Mouse (Mus musculus) lung, postnatal 14 days (tissue): Measurements from ENCODE around the gene Ampd3.

Experiments
- DNase-seq: peaks from one replicate; pipeline ENCODE4 v3.0.0; 2021

Gene Ampd3

DNA sequence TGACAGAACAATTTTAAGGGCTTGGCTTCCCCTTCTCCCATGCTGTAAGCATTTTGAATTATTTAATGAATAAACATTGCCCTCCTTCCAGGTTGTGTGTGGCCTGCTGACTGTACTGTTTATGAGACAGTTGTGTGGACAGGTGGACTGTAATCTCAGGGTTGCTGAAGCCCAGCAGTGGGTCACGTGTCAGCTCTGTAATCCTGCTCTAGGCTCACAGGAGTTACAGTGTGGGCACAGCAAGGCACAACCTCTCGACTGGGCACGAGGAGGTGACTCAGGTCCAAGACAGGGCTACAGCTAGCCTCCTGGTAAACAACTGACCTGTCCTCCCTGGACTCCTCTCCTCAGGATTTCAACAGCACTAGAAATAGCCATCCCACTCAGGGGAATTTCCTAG is 4.3 kb downstream of the Ampd3 start:
- DNase-seq: no peak

DNA sequence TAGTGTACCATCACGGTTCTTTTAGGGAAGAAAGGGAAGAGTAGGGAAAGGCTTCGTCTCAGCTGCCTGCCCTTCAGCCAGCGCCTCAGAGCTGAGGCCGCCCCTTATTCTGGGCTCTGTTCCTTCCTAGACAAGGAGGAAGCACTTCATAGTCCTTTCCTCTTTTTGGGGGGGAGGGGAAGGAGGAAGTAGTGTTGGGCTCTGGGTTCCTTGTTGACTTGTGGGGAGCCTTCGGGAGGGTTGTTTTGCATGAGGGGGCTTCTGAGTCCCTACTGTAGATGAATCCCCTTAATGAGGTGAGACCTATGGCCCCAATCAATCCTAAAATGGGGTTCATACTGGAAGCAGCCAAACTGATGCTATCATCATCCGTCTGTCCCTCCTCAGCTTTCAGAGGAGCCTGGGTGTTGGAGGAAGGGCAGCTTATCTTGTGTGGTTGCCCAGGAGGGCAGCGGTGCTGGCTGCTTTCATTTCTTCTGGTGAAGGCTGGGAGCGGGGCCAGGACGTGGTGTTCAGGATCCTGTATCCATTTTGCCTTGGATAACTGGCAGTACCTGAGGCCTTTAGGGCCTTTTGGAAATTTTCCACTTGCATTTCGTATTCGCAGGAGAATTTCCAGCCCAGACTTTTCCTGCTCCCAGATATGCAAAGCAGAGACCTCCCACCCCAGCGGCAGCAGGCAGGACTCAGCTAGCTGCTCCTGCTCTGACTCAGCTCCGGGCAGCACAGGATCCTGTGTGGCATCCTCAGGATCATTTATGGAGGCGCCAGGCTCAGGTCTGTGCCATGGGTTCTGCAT is 5.4 kb downstream of the Ampd3 start:
- DNase-seq: peak; percentile 49

DNA sequence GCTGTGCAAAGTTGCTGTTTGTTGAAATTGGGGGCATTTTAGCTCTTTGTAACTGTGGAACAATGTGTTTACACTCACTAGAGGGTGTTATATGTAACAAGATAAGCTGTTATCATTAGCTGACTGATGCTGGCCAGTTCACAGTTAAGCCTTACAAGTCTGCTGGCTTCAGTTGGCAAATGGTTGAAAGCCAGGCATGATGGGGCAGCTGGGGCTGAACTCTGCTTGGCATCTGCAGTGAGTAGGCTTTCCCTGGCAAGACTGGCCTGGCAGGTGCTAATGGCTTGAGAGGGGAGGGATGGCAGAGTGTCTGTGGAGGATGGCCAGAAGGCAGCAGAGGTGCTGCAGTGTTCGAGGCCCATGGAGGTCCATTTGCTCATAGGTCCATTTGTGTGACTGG is 6.1 kb downstream of the Ampd3 start:
- no peak for DNase-seq

DNA sequence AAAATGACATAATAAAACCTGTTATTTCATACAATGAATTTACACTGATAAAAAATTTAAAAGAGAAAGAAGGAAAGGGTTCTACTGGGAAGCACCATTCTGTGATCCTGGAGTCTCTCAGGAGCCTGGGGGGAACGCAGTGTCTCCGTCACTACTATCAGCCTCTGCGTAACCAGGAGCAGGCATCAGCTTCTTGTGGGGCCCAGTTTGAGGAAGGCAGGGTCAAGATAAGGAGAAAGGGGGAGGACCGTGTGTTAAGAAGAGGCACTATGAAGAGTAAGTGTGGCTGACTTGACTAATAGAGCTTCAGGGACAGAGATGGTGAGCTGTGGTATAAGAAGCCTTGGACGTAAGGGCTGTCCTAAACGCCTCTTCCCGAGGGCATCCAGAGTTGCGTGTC is 6.7 kb downstream of the Ampd3 start:
- no peak for DNase-seq

DNA sequence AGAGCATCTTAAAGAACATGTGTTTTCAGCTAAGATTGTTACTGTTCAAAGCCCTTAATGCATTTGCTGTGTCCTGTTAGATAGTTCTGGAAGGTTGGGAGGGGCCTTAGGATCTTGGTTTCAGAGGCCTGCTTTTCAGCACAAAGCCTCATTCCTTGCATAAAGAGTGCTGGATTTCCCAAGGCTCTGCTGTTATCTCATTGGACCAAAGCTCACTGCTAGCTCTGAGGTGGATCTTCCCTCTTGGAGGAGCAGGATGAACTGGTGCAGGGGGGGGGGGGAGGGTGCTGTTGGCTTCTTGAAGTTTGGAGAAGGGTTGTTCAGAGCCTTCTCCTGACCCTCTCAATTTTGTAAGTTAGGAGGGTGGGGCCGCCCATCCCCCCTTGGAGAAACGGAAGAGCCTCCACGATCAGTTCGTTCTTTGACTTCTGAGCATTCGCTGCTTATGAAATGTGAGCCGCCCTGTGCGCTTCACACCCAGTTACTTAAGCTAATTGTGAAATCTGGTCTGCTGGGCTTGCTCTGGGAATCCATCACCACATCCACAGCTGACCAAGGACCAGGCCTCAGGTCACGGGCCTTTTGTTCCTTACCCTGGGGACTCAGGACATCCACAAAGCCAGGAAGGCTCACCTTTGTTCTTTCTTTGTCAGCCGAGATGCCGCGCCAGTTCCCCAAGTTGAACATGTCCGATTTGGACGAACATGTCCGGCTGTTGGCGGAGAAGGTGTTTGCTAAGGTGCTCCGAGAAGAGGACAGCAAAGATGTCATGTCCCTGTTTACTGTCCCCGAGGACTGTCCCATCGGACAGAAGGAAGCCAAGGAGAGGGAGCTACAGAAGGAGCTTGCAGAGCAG is 9.4 kb downstream of the Ampd3 start:
- no peak for DNase-seq

DNA sequence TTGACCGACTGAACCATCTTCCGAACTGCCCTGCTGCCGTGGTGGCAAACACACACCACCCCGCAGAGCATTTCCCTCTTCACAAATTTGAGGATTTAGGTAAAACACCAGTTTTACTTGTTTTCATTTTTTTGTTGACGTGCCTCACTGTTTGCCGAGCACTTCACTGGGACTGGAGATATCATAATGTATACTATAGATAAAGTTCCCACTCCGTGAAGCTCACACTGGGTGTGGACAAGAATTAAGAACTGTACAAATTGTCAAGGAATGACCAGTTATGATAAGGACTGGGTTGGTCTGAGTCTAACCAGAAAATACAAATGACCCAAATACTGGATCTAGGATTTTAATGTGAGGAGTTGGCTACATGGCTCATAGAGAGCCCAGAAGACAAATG is 10.9 kb downstream of the Ampd3 start:
- no peak for DNase-seq

DNA sequence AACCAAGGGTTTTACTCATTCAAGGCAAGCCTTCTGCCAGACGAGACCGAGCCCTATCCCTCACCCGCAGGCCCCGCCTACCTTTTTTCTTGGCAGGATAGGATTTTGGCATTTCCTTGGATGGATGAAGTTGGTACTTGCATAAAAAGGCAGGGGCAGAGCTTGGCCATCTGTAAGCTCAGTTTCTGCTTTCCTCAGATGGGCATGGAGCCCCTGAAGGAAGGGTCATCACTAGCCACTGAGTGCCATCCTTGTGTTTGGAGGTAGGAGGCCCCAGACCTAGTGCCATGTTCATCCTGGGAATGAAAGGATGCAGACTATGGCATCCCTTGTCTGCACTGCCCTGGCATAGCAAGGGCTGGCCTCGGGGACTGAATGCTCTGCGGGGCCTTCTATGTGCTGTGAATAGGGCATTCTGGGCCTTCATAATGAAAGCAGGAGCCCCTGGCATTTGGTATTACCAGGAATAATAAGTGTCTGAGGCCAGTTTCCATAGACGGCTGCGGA is 11.7 kb downstream of the Ampd3 start:
- DNase-seq: no peak

DNA sequence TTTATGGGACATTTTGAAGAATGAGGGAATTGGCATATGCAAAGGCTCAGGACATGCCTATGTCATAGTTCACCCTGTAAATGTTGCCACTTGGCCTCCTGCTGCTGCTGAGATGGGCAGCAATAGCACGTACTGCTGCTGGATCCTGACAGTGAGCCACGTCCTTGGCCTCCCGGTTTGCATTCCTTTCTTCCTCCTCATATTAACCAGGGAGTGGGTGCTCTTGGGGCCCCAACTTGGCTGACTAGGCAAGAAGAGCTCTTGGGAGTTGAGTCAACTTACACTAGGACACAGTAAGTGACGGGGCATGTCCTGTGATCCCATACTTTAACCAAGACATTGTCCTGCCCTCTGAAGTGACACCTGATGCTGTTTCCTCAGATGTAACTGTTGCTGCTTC is 12.5 kb downstream of the Ampd3 start:
- no peak for DNase-seq

DNA sequence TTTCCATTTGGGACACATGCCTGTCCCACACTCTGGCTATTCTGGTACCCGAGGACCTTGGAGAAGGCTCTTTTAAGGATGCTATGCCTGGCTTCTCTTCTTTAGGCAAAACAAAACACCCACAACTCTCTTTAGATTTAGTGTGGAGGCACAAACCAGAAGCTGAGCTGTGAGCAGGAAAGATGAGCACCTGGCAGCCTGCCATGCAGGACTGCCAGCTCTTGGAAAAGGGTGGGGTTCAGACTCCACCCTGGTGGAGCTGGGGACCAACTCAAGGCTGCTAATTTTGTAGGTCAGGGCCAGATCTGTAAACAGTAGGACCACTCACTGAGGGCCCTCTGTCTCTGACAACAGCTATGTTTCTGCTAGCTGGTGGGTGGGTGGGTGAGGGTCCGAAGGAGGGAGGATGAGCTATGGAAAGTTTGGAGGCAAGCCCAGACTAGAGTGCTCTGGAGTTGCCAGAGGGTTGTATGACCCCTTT is 13.3 kb downstream of the Ampd3 start:
- peak; percentile 44 for DNase-seq

DNA sequence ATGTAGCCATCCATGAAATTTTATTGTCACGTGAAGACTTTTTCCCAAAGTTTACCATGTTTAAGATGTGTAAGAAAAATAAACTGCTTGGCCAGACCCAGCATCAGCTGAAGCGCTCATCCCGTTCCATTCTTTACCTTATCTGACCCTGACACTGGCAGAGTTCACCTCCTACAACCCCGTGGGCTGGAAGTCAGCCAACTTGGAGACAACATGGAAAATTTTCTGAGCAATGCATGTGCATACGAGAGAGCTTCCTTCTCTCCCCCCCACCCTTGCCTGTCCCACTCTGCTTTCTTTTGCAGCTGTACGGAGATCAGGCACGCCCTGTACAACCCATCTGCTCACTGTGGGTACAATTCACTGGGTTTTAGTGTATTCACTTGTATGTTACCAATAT is 14.1 kb downstream of the Ampd3 start:
- peak; percentile 54 for DNase-seq

DNA sequence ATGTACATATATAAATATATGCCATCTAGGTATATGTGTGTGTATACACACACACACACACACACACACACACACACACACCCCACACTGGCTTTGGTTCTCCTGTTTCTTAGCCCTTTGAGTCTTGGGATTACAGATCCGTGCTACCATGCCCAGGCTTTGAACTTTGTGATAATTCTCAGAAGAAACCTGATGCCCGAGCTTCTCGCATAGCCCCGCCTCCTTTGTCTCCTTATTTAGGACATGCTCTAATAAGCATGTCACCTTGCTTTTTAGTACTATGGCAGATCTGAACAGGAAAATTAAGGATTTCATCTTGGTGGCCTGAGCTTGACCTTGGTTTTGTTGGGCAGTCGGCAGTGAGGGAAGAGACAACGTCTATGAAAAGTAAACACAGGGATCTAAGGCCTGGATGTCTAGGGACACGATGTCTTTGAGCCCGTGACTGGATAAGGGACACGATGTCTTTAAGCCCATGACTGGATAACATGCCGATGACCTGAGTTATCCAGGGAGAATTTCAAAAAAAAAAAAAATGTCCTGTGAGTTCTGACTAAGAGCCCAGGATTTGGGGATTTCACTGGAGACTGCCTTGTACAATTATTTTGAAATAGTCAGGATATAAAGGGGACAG is 15.0 kb downstream of the Ampd3 start:
- DNase-seq: no peak

DNA sequence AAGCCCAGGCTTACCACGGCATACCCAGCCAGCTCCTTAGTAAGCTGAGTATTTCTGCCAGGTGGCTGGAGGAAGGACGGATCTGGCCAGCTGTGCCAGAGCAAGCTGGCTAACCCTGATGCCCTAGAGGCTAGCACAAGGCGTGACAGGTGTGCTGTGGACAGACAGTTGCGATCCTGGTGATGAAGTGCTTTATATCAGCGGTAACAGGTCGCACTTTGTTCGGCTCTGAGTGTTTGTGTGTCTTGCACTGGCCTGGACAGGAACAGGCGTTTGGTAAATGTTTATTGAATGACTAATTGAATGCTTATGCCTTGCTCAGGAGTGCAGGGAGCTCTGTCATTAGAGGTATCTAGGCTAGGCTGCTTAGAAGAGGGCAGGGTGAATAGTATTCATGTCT is 17.0 kb downstream of the Ampd3 start:
- no peak for DNase-seq

DNA sequence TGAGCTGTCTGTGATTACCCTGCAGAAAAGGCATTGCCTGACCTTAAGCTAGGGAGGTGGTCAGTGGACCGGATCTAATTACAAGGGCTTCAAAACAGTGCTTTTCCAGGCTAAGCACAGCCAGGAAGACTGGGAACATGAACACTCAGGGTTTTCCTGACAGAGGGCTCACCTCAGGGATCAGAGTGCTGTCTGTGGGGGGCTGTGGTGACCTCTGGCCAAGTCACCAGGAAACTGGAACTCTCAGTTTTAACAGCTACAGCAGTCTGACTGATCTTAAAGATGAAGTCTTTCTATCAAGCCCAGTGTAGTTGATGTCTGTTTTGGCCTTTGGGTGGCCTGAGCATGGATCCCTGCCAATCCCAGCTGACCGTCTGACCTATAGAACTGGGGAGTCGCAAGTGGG is 17.7 kb downstream of the Ampd3 start:
- DNase-seq: no peak

DNA sequence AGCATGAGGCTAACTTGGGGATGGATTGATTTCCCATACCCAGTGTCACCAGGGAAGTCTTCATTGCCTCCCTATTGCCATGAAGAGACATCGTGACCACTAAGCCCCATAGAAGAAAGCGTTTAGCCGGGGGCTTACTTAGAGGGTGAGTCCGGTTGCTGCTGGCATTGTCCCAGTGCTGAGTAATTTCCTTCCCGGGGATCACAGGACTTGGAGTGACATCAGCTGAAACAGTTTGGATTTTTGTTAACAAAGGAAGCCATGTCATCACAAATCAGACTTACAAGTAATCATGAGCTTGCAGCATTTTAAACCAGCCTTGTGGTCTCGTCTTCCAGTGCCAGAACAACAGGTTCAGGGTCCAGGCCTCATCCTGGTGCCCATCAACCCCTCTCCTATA is 19.3 kb downstream of the Ampd3 start:
- peak; percentile 76 for DNase-seq

DNA sequence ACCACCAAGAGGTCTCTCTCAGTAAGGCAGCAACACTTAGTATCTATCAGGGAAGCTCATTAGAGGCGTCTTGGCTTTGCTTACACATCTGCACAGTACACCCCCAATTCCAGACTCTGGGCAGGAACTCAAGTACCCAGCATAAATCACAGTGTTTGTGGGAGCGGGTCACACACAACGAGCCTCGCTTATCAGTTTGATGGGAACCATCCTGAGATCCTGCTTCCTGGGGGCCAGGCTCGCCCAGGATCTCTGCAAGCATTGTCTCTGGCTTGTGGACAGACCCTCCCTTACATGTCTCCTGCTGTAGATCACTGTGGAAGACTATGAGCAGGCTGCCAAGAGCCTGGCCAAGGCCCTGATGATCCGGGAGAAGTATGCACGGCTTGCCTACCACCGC is 22.9 kb downstream of the Ampd3 start:
- no peak for DNase-seq

DNA sequence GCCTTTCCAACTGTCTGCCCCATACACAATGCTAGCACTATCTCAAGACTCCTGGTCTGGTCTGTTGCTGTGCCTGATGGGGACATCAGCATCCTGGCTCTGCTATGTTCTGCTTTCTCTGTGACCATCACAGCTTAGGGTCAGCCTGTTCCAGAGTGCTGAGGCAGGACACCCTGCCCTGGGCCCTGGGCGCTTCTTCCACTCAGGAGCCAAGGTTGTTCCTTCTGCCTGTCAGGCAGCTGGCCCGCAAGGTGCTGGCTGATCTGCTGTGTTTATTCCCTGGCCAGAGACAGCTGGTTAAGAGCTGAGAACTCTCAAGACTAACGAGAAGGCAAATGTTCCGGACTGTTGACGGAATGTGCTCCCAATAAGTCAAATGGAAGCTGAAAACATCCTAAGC is 24.2 kb downstream of the Ampd3 start:
- no peak for DNase-seq

DNA sequence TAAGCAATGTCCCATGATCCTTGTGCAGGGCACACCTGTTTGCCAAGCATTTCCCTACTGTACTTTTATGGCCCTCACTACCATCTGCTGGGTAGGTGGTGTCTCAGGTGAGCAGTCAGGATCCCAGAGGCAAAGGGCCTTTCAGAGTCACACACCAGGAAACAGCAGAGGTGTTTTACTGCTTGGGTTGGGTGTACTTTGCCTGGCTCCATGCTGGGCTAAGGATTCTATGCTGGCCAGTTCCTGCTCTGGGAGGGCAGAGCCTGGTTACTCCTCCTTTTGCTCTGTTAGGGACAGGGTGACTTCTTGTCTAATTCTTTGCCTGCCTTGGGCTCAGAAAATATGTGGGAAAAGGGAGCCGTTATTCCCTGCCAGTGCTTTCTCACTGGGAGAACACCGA is 24.8 kb downstream of the Ampd3 start:
- no peak for DNase-seq

DNA sequence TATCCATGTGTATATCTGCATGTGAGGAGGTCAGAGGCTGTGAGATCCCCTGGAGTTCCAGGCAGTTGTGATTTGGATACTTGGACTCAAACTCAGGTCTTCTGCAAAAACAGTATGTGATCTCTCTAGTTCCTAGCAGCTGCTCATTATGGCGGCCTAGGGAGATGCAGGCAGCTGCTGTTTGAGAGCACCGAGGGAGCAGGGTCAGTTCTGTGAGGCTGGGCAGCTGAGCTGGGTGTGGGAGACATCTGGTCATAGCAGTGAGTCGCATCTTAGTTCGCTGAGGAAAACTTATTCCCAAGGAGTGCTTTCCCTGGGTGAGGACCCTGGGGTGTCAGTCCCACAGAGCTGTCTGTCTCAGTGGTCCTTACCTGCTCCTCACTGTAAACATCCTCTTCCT is 26.7 kb downstream of the Ampd3 start:
- DNase-seq: no peak

DNA sequence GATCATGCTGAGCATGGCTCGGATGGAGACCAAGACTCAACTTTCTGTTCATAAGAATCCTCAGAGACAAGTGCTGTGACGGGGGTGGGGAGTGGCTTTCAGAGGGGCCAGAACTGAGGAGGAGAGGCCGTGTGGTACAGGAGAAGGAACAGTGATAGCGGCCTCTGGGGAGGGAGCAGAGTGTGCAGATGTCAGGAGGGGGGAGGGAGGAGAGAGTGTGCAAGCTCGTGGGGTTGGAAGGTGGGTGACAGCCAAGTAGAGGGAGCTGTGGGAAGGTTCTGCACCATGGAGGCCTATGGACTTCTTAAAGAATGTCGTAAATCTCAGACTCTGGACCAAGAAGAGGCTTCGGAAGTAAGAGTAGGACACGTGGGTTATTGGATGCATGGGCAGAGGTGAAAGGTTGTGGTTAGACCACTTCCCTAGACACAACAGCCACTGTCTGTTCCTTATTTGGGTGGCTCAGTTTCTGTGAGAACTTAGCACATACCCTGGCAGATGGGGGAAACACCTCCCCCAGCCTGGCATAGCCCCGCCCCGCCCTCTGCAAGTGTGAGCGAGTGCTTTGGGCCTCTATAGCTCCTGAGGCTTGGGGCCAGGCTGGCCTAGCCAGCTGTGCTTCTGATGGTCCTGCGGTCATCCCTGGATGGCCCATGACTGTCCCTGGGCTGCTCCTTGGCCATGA is 28.5 kb downstream of the Ampd3 start:
- DNase-seq: peak; percentile 51

DNA sequence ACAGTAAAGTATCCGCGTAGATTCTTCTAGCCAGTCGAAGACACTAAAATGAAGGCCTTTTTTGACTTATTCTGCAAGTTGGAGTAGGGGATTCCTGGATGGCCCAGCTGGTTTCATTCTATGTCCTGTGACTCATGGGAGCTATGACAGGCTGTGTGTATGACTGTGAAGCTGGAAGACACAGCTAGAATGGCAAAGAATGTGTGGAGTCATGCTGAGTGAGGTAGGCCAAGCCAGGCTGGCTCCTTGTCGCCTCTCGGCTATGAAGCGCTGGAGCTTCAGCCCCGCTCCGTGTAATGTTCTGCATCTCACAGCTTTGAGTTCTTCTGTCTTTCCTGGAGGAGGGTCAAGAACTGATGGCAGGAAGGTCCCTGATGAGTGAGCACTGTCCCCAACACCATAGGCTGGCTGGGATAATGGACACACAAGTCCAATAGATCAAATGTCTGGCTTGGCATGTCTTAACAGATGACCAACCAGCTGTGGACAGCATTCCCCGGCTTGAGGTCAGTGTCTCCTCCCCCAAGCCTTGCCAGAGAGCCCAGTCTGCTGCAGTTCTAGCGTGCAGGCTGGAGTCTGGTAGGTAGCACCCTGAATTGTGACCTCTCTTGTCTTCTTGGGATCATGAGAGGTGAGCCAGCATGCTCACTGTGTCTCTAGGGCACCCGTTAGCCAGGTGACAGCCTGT is 29.9 kb downstream of the Ampd3 start:
- DNase-seq: no peak

DNA sequence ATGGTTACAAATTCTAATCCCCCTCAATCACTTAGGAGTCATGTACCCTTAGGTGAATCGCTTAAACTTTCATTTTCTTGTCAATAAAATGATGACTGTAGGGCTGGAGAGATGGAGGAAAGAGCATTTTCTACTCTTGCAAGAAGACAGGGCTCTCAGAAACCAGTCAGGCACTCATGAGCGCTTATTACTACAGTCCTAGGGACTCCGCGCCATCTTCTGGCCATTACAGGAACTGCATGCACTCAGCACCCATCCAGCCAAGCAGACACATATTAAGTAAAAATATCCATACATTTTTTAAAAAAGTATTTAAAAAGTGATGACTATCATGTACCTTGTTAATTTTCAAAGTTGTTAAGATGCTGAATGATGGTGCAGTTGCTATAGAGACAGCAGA is 33.0 kb downstream of the Ampd3 start:
- peak; percentile 91 for DNase-seq

DNA sequence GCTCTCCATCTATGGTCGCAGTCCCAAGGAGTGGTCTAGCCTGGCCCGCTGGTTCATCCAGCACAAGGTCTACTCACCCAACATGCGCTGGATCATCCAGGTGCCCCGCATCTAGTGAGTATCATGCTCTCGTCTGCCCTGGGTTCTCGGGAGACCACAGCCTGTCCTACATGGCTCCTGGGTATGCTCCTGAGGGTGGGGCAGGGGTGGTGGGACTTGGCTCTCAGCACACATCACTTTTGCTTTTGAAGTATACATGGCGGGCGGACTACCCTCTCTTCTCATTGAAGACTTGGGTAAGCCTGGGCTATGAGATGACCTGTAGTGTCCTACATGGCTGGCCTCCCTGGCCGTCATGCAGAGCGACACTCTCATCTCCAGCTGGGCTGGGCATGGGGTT is 35.1 kb downstream of the Ampd3 start:
- no peak for DNase-seq
